Mouse (Mus musculus) heart, embryonic 16.5 days (tissue): Measurements from ENCODE around the gene Gm5617. TPM values are rescaled to one million over a fixed set of nuclear protein-coding genes. Genes with fewer than 3 reads are reported as not detected.

Experiments
- ATAC-seq: fragments of 200-750 bp; cut with Nextera tagmentation; replicated peaks from 2 replicates; pipeline ENCODE4 v1.8.0; 2017; ENCODE audit warnings: moderate number of reproducible peaks; ENCODE audit not compliant: insufficient read depth, low FRiP score; ENCODE audit errors: extremely low read depth
- H3K27ac ChIP-seq: fragments of 300-500 bp; sonication (generic); 2 replicates; pipeline ENCODE4 v1.5.1; 2014; ENCODE audit warnings: mild to moderate bottlenecking, low read length, control low read depth, moderate library complexity
- H3K27me3 ChIP-seq: fragments of 300-500 bp; sonication (generic); 2 replicates; pipeline ENCODE4 v1.6.1; 2014; ENCODE audit warnings: low read length, mixed read lengths; ENCODE audit not compliant: control insufficient read depth, insufficient read depth
- H3K36me3 ChIP-seq: fragments of 300-500 bp; sonication (generic); 2 replicates; pipeline ENCODE4 v1.6.1; 2014; ENCODE audit not compliant: control insufficient read depth, insufficient read depth
- H3K4me1 ChIP-seq: fragments of 300-500 bp; sonication (generic); 2 replicates; pipeline ENCODE4 v1.6.1; 2014; ENCODE audit warnings: low read length, mixed read lengths; ENCODE audit not compliant: control insufficient read depth, insufficient read depth
- H3K4me2 ChIP-seq: fragments of 300-500 bp; sonication (generic); 2 replicates; pipeline ENCODE4 v1.6.1; 2014; ENCODE audit warnings: low read depth, mild to moderate bottlenecking, control low read depth, low read length
- H3K4me3 ChIP-seq: fragments of 300-500 bp; sonication (generic); 2 replicates; pipeline ENCODE4 v1.5.1; 2014; ENCODE audit warnings: mild to moderate bottlenecking, control low read depth, low read length
- H3K9ac ChIP-seq: fragments of 300-500 bp; sonication (generic); 2 replicates; pipeline ENCODE4 v1.6.1; 2014; ENCODE audit warnings: low read length, control low read depth
- H3K9me3 ChIP-seq: fragments of 300-500 bp; sonication (generic); replicated peaks from 2 replicates; pipeline ENCODE4 v1.6.1; 2016; ENCODE audit warnings: low read length; ENCODE audit not compliant: control insufficient read depth
- WGBS: fragments of 180-500 bp; shearing (Covaris S2); extraction: QIAGEN DNeasy Blood & Tissue Kit; methylation state at CpG from one replicate; pipeline ENCODE4 v1.1.7; 2014; 5-methylcytosine and 5-hydroxymethylcytosine counted together
- polyA plus RNA-seq: library from polyadenylated mRNA; unstranded; fragments of >200 nt; fragmentation: Nextera tagmentation; extraction: Ambion mirVana; gene quantifications from 2 replicates; pipeline ENCODE4 v1.2.1, GENCODE M21; 2015

Gene Gm5617
- polyA plus RNA-seq, result 31.6 and 32.3 TPM in 2 replicates

DNA sequence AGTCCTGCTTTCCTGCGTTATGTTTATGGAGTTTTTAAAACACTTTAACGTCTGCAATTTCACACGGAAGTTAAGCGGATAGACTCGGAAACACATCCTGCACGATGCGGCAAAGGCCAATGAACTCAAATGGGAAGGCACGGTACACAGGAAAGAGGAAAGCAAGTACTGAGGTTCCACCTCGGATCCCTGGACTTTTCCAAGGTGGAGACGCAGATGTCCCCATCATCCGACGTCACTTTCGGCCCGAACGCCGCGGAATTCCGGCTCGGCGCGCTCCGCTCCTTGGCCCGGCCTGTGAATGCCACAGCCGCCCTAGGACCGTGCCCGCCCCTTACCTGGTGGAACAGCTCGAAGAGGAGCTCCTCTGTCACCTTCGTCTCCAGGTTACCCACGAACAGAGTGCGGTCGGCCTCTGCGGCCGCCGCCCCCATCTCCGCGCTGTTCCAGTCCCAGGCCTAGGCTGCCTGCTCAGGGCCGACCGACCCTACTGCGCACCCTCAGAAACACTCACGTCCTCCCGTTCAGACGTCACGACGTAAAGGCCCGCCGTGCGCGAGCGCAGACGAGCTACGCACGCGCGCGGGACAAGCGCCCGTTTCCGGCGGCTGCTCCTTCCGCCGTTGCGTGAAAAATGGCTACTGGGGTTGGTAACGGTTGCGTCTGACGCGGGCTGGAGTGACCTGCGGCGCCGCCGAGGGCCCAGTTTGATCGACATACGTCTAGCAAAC, at the start of gene Gm5617, which contains the start of gene Rbm7:
TSS of gene Gm5617 (plus strand) at position 626 of the 731 bp plus-strand sequence.
TSS of gene Rbm7 (minus strand) at position 483 of the 731 bp plus-strand sequence.
- Histone ChIP-seq H3K9ac (peak within 1 kb of the TSS; percentile 98), H3K4me1 (peaks cover 15% of the 10 kb centered on the region), H3K36me3 (peaks cover 29% of the 10 kb centered on the region), H3K4me3 (peak within 1 kb of the TSS; percentile 96), H3K27me3 (no peaks in the 10 kb centered on the region), H3K27ac (peak within 1 kb of the TSS; percentile 93), H3K4me2 (peak within 1 kb of the TSS; percentile 85), H3K9me3 (no peaks in the 10 kb centered on the region; the same call in none of the 2 replicates)
- ATAC-seq, result peak; percentile 100
- WGBS, result under 1% methylated on average over 72 of the region's 72 CpGs

DNA sequence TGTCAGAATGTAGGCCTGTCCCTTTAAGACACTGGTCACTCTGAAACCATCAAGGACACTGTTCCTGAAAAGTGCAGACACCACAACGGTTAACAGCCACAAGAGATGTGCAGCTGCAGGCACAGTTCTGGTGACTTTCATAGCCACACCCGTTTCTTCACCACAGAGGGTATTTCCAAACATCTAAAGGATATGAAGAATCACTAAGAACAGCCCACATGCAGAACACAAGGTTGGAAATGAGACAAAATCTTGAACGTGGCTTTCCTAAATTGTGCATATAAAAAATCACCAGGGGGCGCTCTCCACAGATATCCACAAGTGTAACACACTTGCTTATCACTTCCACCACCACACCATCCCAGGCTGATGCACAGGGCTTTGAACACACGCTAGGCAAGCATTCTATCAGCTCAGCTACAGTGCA, 47.4 kb upstream of the Gm5617 start:
- no peak for ATAC-seq
- 30% methylated on average over 5 of the region's 5 CpGs for WGBS

DNA sequence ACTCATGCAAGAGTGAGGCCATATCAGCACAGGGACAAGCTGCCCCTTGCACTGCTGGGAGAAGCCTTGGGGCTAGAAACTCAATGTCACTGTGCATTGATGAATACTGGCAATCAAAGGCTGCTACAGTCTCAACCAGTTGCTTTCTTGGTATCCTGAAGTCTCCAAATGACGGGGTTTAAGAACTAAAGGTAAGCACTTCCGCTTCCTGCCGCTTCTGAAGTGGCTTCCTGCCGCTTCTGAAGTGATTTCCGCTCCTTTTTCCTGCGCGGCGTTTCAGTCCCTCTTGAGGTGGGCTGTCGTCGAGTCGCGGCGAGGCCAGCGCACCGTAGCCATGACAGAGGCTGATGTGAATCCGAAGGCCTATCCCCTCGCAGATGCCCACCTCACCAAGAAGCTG, 45.2 kb upstream of the Gm5617 start:
- Histone ChIP-seq H3K27me3 (no peaks in the 10 kb centered on the region; the same call in 1 of the 2 replicates), H3K4me3 (no peak overlapping the region), H3K27ac (no peak overlapping the region), H3K36me3 (no peaks in the 10 kb centered on the region), H3K4me2 (no peak overlapping the region), H3K9ac (no peak overlapping the region), H3K9me3 (no peaks in the 10 kb centered on the region), H3K4me1 (no peaks in the 10 kb centered on the region)
- no peak for ATAC-seq
- 83% methylated on average over 17 of the region's 17 CpGs for WGBS

More for the DNA sequence above, 47.4 kb upstream of the Gm5617 start:
- no peak overlapping the region for H3K4me3 ChIP-seq
- no peaks in the 10 kb centered on the region for H3K36me3 ChIP-seq
- no peaks in the 10 kb centered on the region for H3K4me1 ChIP-seq
- H3K9me3 ChIP-seq, result no peaks in the 10 kb centered on the region
- no peak overlapping the region for H3K9ac ChIP-seq
- no peak overlapping the region for H3K4me2 ChIP-seq
- H3K27me3 ChIP-seq, result no peaks in the 10 kb centered on the region; the same call in 1 of the 2 replicates
- H3K27ac ChIP-seq, result no peak overlapping the region

DNA sequence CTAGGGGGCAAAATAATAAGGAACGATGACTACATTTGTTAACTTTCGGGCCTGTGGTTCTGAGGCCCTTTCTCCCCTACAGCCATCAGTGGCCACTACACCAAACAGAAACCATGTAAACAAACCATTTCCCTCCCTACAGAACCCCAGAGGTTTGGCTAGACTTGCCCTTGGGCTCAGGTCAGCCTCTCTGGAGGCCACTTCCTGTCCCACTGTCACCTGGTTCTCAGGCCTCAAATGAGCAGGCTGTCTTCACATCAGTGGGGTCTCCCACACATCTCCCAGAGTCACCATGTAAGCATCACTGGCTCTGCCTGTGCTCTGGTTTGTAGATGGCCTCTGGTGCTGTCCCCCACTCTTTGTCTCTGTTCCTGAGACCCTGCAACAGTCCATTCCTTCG, 39.3 kb upstream of the Gm5617 start:
- H3K4me2 ChIP-seq, result no peak overlapping the region
- no peak for ATAC-seq
- WGBS, result 85% methylated on average over 3 of the region's 3 CpGs

DNA sequence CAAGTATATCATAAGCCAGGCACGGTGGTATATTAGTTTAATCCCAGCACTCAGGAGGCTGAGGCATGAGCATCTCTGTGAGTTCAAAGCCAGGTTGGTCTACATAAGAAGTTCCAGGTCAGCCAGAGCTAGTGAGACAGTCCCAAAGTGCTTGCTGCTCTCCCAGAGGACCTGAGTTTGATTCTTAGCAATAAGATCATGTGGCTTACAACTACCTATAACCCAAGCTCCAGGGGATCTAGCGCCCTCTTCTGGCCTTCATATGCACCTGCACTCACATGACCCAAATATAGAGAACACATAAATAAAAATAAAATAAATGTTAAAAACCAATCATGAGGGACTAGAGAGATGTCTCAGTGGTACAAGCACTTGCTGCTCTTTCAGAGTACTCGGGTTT, 36.4 kb upstream of the Gm5617 start:
- ATAC-seq, result no peak
- WGBS, result 69% methylated on average over 3 of the region's 3 CpGs
- H3K9ac ChIP-seq, result no peak overlapping the region
- no peak overlapping the region for H3K4me3 ChIP-seq
- H3K9me3 ChIP-seq, result no peaks in the 10 kb centered on the region
- H3K27me3 ChIP-seq, result no peaks in the 10 kb centered on the region
- no peak overlapping the region for H3K4me2 ChIP-seq
- no peak overlapping the region for H3K27ac ChIP-seq
- no peaks in the 10 kb centered on the region for H3K4me1 ChIP-seq
- no peaks in the 10 kb centered on the region for H3K36me3 ChIP-seq

More for the DNA sequence above, 39.3 kb upstream of the Gm5617 start:
- Histone ChIP-seq H3K4me3 (no peak overlapping the region), H3K27ac (no peak overlapping the region), H3K9me3 (no peaks in the 10 kb centered on the region), H3K9ac (no peak overlapping the region), H3K36me3 (no peaks in the 10 kb centered on the region), H3K4me1 (no peaks in the 10 kb centered on the region), H3K27me3 (no peaks in the 10 kb centered on the region)

DNA sequence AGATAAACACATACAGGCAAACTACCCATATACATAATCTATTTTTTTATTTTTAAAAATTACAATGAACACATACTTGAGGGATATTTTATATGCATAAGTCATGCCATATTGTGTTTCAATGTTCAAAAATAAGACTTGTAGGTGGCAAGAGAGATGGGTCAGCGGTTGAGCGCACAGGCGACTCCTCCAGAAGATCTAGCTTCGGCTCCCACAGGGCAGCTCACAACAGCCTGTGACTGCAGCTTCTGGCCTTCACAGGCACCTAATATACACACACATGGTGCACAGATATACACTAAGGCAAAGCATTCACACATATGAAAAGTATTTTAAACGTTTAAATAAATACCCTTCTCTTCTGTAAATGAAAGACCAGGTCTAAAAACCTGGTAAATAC, 35.9 kb upstream of the Gm5617 start:
- Histone ChIP-seq H3K9ac (no peak overlapping the region), H3K4me3 (no peak overlapping the region), H3K27me3 (no peaks in the 10 kb centered on the region), H3K4me1 (no peaks in the 10 kb centered on the region), H3K9me3 (no peaks in the 10 kb centered on the region), H3K27ac (no peak overlapping the region), H3K4me2 (no peak overlapping the region), H3K36me3 (no peaks in the 10 kb centered on the region)
- no peak for ATAC-seq
- 91% methylated on average over 5 of the region's 5 CpGs for WGBS

DNA sequence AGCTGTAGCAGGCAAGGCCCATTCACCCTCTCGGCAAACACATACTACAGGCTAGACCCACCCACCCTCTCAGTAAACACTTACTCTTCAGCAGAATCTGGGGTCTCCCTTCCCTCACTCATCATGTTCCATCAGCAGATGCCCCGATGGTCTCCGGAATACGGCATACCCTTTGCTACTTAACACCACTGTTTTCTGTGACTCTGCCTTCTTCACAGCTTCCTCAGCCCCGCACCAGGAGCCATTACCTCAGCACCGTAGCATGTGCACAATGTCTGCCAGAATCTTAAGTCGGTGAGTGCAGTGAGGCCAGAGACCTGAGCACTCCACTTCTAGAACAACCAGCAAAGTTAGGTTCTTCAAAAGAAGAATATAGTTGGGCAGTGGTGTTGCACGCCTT, 34.5 kb upstream of the Gm5617 start:
- H3K4me2 ChIP-seq, result no peak overlapping the region
- no peaks in the 10 kb centered on the region for H3K4me1 ChIP-seq
- H3K9ac ChIP-seq, result no peak overlapping the region
- no peak overlapping the region for H3K4me3 ChIP-seq
- ATAC-seq, result no peak
- H3K27me3 ChIP-seq, result no peaks in the 10 kb centered on the region
- WGBS, result 86% methylated on average over 8 of the region's 8 CpGs
- H3K36me3 ChIP-seq, result peaks cover 6% of the 10 kb centered on the region; the same call in 1 of the 2 replicates
- H3K27ac ChIP-seq, result no peak overlapping the region
- peaks cover 3% of the 10 kb centered on the region; the same call in 1 of the 2 replicates for H3K9me3 ChIP-seq

DNA sequence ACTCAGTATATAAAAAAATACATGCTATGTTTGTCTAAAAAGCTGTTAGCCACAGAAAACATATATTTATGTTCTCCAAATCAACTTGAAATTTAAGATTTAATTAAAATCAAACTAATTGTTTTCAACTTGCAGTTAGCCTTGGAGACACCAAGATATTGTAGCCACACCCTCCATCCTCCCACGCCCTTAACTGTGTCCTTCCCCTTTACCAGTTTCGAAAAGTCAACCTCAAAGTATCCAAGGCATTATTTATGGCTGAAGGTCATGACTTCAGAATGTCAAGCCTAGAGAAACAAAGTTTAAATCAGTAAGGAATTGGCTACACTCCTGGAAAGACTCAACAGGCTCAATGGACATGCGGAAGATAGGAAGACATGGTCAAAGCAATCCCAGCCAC, 33.7 kb upstream of the Gm5617 start:
- no peak overlapping the region for H3K4me2 ChIP-seq
- H3K27ac ChIP-seq, result no peak overlapping the region
- ATAC-seq, result no peak
- H3K27me3 ChIP-seq, result no peaks in the 10 kb centered on the region
- H3K4me1 ChIP-seq, result no peaks in the 10 kb centered on the region
- WGBS, result 85% methylated on average over 3 of the region's 3 CpGs
- no peak overlapping the region for H3K4me3 ChIP-seq
- peaks cover 7% of the 10 kb centered on the region; the same call in 1 of the 2 replicates for H3K36me3 ChIP-seq
- no peak overlapping the region for H3K9ac ChIP-seq
- peaks cover 5% of the 10 kb centered on the region; the same call in 1 of the 2 replicates for H3K9me3 ChIP-seq

DNA sequence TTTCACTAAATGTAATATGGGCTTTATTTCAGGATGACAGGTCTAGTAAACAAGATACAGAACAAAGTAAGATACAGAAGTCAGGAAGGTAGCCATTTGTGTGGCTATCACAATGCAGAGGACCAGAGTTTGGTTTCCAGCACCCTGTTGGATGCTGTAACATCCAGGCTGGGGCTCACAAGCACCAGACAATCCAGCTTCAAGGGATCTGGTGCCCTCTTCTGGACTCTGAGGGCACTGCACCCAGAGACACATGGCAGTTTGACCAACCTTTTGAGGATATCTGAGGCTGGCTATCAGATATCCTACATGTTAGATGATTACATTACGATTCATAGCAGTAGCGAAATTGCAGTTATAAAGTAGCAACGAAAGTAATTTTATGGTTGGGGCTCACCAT, 29.6 kb upstream of the Gm5617 start:
- Histone ChIP-seq H3K4me3 (no peak overlapping the region), H3K9ac (no peak overlapping the region), H3K27me3 (no peaks in the 10 kb centered on the region), H3K9me3 (peaks cover 7% of the 10 kb centered on the region; the same call in 1 of the 2 replicates), H3K4me1 (no peaks in the 10 kb centered on the region), H3K4me2 (no peak overlapping the region), H3K27ac (no peak overlapping the region), H3K36me3 (peaks cover 22% of the 10 kb centered on the region)
- no peak for ATAC-seq
- WGBS, result 97% methylated on average over 3 of the region's 3 CpGs
